Mouse (Mus musculus) layer of hippocampus, adult 18-20 months (tissue): ENCODE results near the gene Hist2h3c2. TPM values are rescaled to one million over a fixed set of nuclear protein-coding genes. Genes with fewer than 3 reads are reported as not detected.
A peak's percentile ranks its signal among the peaks of the same experiment; 100 is the strongest.

Experiments used
- DNase-seq, 2 experiments: peaks; one replicate each; pipeline ENCODE4 v3.0.0; 2022; ENCODE audit warnings: low spot score in 2 of 2
- microRNA-seq, 2 experiments: library from miRNA; unstranded; fragments of <30 nt; microRNA quantifications; one replicate each; pipeline ENCODE4 v1.2.0; 2021
- total RNA-seq, 2 experiments: library from RNA; stranded (reverse); gene quantifications; 2 replicates each; pipeline ENCODE4 v1.2.3; 2021

Hist2h3c2 gene
- total RNA-seq, 2 experiments from 2014 or later = 7.7 to 11.1 TPM

- DNase-seq = no peak
Measured at GRCm38 (mm10) chr3:96198181-96198580, 40.7 kb downstream of the Hist2h3c2 start.

GRCm38 (mm10) chr3:96197129-96197749 is 41.7 kb downstream of the Hist2h3c2 start:
- peak; percentile 92 to 96 for DNase-seq

GRCm38 (mm10) chr3:96196437-96197128 is 42.3 kb downstream of the Hist2h3c2 start:
- peak in 1 of 2 experiments; percentile 51 for DNase-seq

- no peak for DNase-seq
Measured at GRCm38 (mm10) chr3:96195616-96196313, 43.2 kb downstream of the Hist2h3c2 start.

GRCm38 (mm10) chr3:96194966-96195365 is 44.0 kb downstream of the Hist2h3c2 start:
- no peak for DNase-seq

- DNase-seq = no peak
Measured at GRCm38 (mm10) chr3:96192977-96193376, 46.0 kb downstream of the Hist2h3c2 start.

Small RNA genes within 50 kb of the gene (microRNA-seq; reads per million reads assigned to microRNA genes)
- 0 reads per million in 2 experiments for gene Gm44492
- 0 reads per million in 2 experiments for gene Gm47311
- 0 reads per million in 2 experiments for gene Gm47313

Other genes starting within 250 kb of the Hist2h3c2 start
- gene Plekho1, start 243.1 kb downstream of the Hist2h3c2 start, total RNA-seq = 10 to 100 TPM; 40.5 to 42.5 TPM
- gene Vps45, start 180.7 kb downstream of the Hist2h3c2 start, total RNA-seq = 10 to 100 TPM; 43.7 to 45.6 TPM
- 10 to 100 TPM; 40.1 to 40.8 TPM for gene Otud7b, start 134.6 kb downstream of the Hist2h3c2 start, total RNA-seq
- gene Mtmr11, start 77.1 kb downstream of the Hist2h3c2 start, total RNA-seq = 1 to 10 TPM; 4.0 to 6.8 TPM
- 10 to 100 TPM; 50.4 to 51.0 TPM for gene Sf3b4, start 66.8 kb downstream of the Hist2h3c2 start, total RNA-seq
- gene Sv2a, start 58.0 kb downstream of the Hist2h3c2 start, total RNA-seq = 100 to 1,000 TPM; 359 to 373 TPM
- gene Bola1, start 19.4 kb downstream of the Hist2h3c2 start, total RNA-seq = 10 to 100 TPM; 18.2 to 19.4 TPM
- 10 to 100 TPM; 10.4 to 10.6 TPM for gene Hist2h2ab, start 19.3 kb downstream of the Hist2h3c2 start, total RNA-seq
- 10 to 100 TPM; 24.5 to 27.2 TPM for gene Hist2h2ac, start 18.2 kb downstream of the Hist2h3c2 start, total RNA-seq
- 1 to 10 TPM; 8.3 to 9.0 TPM for gene Hist2h2be, start 18.0 kb downstream of the Hist2h3c2 start, total RNA-seq
- 100 to 1,000 TPM; 207 to 216 TPM for gene Hist2h2aa2, start 1.1 kb upstream of the Hist2h3c2 start, total RNA-seq
- 10 to 100 TPM in 1 of 2 experiments, 1 to 10 TPM in 1; 8.7 to 12.8 TPM for gene Hist2h2aa1, start 6.4 kb upstream of the Hist2h3c2 start, total RNA-seq
- not detected for gene Hist2h3c1, start 7.6 kb upstream of the Hist2h3c2 start, total RNA-seq
- 10 to 100 TPM; 33.3 to 33.7 TPM for gene Hist2h4, start 24.2 kb upstream of the Hist2h3c2 start, total RNA-seq
- 10 to 100 TPM; 35.3 to 37.8 TPM for gene Hist2h3b, start 29.5 kb upstream of the Hist2h3c2 start, total RNA-seq
- 100 to 1,000 TPM; 146 to 147 TPM for gene Hist2h2bb, start 30.6 kb upstream of the Hist2h3c2 start, total RNA-seq
- 1 to 10 TPM; 1.9 to 3.8 TPM for gene Fcgr1, start 54.8 kb upstream of the Hist2h3c2 start, total RNA-seq
- gene BC107364, start 213.2 kb upstream of the Hist2h3c2 start, total RNA-seq = not detected